Mouse (Mus musculus): ENCODE measurements at regions not wholly inside any gene's neighbourhood (a gene's known extent, or its start where the extent isn't known, plus 50 kb on each side); places are given as distances from the start of the nearest gene placed in this dataset.

DNA sequence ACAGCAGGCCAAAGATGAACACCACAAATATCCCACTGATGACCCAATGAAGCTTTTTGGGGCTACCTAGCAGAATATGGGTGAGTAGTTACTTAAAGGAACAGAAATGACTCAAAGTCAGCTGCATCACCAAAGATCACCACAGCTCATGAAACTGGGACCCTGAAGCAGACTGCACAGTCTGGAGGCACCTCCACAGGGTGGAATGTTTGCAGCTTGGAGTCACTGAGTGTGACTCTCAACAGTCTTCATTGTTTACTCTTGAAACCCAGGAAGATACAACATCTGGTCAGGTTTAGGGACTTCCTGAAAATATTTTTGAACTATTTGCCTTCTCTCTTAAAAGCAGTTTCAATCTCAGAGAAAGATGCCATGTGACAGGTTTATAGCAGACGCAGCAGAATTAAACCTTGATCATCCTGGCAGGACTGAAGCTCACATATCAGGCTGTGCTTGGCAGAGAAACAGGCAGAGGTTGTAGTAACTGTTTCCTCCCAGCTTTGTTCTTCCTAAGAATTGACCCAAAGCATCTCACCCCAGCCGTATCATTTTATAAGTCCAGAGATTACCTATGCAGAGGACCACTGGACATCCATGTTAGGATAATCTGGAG, 944.1 kb upstream of the Adgrl4 start:
- DNase-seq (ENCODE audit: low spot score), result no peak

DNA sequence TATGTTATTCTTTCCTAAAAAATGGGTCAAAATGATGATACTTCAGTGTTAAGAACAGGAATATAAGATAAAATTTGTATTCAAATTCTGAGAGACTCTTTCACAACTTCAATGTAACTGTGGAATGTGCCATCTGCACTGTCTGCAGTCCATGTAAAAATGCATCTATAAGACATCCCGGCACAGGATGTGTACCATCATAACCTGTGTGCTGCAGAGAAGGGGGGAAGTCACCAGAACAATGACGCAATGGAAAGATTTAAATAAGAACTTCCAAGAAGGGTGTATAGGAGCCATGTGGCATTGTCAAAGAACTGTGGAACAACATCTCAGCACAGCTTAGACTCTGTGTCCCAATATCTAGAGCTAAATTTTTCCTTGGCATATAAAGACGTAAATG, 906.7 kb upstream of the Adgrl4 start:
- peak; percentile 11 for DNase-seq (ENCODE audit: low spot score)

DNA sequence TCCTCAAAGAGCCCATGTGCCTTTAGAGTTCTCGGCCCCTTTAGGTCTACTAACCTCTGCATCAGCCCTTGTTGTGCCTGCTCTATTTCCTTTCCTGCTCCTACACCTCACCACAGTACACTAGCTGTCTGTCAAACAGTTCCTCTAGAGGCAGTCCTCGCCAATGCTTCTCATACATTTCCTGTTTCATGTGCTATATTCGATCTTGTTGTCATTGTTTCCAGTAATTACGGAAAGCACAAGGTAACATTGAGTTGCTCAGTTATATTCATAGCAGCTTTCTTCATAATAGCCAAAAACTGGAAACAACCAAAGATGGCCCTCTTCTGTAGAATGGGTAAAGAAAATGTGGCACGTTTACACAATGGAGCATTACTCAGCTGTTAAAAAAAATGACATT, 894.6 kb upstream of the Adgrl4 start:
- no peak for DNase-seq (ENCODE audit: low spot score)

DNA sequence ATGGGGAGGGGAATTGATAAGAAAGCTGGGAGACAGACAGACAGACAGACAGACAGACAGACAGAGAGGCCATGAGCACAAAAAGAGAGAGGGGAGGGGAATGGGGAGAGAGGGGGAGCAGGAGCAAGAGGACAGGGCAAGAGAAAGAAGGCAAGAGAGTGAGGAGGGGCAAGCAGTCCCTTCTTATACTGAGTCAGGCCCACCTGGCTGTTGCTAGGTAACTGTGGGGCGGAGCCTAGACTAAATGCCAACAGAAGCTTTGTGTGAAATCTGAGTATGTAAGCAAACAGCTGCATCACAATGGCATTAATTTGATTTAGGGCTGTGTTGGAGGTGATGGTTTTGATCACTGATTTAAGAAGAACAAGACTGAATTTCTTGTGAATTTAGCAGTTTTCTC, 849.2 kb upstream of the Adgrl4 start:
- no peak for DNase-seq (ENCODE audit: low spot score)

DNA sequence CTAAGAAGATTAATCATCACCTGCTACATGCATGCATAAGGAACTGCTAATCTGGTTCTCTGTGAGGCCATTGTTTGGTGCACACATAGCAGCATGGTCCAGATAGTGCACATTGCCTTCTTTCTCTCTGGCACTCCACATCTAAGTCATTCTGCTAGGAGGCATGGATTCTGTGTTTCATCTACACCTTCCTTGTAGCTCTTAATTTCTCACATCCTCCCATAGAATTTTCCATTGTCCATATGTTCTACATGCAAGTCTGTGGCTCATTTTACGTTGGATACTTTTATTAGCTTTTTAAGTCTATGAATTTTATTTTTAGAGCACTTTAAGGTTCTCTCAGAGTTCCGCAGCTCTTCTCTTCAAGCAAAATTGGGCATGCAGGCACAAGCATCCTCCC, 846.7 kb upstream of the Adgrl4 start:
- no peak for DNase-seq (ENCODE audit: low spot score)

DNA sequence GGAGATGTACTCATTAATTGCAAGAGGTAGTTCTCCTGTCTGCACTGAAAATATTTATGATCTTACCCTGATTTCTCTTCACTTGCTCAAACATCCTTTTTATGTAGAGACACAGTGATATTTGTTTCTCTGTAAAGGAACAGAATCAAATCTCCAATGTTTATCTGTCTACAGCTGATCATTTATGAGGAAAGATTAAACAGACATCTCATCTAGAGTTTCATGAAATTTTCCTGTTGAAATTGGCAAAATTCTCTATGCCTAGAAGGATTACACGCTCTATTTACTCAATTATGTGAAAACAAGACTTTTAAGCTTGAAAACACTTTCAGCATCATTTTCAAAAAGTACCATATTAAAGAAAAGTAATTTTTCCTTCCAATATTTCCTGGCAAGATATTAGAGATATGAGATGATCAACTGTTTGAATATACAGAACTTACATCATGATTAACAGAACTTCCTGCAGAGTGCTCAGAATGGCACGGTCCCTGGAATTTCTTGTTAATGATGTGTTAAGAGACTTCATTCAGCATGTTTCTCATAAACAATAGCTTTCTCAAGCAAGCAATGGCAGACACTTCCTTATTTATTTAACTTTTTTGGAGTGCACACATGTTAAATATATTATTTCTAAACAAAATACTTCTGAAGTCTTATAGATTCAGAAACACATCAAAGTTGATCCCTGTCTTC, 834.1 kb upstream of the Adgrl4 start:
- no peak for DNase-seq (ENCODE audit: low spot score)

DNA sequence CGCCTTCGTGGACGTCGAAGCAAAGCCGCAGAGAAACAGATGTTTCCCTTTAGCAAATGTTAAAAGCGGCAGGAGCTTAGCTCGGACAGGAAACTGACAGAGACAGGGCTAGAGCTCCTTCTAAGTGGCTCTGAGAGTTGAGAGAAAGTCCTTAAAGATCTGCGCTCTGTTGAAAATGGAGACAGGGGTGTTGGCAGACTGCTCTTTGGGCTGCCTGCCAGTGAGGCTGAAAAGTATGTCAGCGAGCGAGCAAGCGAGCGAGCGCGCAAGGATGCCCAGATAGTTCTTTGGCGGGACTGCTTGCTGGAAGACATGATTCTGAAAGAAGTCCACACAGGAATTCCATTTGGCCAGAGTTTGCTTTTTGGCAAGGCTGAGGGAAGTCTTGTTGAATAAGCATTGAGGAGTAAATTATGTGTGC, 827.0 kb upstream of the Adgrl4 start:
- DNase-seq (ENCODE audit: low spot score), result peak; percentile 12

DNA sequence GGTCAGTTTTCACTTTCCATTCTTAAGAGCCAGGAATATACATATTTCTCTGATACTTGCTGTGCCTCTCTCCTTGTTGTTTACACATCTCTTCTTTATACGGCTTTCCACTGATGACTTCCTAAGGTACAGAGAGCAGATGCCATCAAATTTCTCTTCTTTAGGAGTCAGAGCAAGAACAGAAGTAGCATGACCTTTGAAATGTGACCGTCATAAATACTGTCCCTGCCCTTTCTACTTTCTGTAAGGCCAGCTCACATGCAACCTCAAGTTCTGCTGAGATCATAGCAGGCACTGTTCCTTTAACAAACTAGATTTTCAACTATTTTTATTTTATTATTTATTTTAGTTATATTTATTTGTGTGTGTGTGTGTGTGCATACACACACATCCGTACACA, 800.1 kb upstream of the Adgrl4 start:
- DNase-seq (ENCODE audit: low spot score), result no peak

DNA sequence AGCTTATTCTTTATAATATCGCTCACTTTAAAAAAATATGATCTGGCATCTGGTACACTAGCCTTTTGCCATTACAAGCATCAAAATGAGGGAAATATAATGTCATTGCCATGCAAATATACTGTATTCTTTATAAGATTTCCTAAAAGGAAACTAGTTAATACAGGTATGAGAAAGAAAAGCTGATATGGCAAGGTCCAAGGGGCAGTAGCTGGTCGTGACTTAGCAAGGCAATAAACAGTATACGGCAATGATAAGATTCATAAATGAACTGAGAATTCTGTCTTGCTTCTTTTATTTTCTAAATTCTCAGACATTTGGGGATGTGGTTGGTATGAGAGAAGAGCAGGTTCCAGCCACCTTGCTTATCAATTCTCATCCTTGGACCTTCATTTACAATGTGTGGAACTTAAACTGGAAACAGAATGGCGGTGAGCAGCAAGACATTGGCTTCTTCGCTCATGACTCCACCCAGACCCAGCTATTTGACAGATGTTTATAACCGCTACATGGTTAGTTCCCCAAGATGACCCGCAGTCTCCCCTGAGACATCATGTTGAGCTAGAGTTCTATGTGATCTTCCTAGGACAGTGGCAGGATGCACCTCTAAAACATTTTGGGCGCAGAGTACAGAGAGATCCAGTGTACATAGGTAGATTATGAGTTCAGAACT, 797.5 kb upstream of the Adgrl4 start:
- DNase-seq (ENCODE audit: low spot score), result no peak

DNA sequence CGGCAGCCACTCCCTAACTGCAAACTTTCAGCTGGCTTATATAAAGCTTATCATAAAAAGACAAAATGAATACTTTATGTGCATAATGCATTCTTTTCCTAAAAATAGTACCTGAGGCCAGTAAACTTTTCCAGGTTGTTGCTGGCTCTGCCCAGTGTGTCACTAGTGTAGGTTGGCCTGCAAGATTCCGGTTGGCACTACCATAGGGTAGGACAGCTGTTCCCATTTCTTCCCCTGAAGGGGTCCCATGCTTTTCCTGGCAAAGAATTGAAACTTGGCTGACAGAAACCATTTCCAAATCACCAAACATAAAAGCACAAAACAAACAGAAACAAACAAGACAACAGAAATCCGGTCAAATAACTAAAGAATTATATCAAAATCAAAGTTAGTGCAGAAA, 789.6 kb upstream of the Adgrl4 start:
- no peak for DNase-seq (ENCODE audit: low spot score)

DNA sequence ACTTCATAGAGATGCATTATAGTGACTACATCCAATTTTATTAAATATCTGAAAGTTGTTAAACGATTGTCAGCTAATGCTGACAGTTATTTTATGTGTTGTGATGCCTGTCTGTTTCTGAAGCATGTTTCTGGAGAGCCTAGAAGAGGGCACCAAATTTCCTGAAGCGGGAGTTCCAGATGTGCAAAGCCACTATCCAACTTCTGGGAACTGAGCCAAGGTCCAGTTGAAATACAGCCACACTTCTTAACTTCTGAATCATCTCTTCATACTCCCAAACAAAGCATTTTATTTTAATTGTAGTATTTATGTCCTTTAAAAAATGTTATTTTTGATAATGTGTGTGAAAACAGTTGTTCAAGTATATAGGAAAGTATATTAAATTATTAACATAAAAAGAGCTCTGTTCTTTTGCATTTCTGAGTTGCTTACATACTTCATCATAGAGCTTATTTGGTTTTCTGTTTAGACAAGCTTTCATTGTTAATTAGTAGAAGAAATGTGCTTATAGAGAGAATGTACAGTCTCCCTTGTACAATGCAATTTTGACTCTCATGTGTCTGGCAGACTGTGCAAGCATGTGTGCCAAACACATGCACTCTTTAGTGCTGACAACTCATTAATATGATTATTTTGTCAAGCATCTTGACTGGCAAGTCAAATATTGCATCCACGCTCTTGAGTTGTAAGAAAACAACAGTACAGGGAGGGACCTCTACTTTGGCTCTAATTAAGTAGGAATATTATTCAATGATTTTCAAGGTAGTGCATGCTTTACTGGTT, 787.7 kb upstream of the Adgrl4 start:
- no peak for DNase-seq (ENCODE audit: low spot score)

DNA sequence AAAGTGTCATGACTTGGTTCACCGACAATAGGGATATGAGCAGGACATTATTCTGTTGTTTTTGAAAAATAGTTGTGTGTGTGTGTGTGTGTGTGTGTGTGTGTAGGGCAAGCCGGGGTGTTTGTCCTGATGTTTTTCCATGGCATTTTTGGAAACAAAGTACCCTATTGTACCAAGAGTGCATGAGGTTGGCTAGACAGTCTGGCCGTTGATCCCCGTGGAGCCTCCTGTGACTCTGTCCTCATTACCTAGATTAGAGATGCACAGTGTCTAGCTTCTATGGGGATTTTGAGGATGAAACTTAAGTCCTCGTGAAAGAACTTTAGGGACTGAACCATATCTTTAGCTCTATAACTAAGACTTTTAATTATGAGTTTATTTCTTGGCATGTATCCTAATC, 741.9 kb upstream of the Adgrl4 start:
- DNase-seq (ENCODE audit: low spot score), result no peak

DNA sequence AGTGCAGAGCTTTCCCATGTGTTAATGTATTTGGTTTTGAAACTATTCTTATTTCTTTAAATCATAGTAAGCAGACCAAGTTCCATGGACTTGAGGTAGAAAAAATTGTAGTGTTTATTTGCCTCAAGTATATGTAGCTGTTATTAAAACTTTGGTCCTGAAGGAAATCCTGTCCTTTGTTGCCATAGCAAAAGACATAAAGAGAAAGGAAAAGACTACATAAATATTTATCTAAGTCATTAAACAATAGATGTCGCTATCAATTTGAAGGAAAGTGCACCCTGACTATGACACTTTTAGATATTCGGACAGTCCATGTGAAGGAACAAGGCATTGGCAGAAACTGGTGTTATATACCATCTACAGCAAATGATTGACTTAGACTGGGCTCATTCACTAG, 737.7 kb upstream of the Adgrl4 start:
- no peak for DNase-seq (ENCODE audit: low spot score)

Measured in left cerebral cortex, adult 11 months (tissue).